Mouse (Mus musculus): Measurements from ENCODE around the gene Brwd3.

The Brwd3 gene

GRCm38 (mm10) chrX:108834090-108834774 is at the start of gene Brwd3:
Gene Brwd3 (minus strand): TSS chrX:108834372.
- peak; percentile 78 for DNase-seq

- DNase-seq, result no peak
Observed at GRCm38 (mm10) chrX:108862632-108863031, 28.5 kb upstream of the Brwd3 start.

GRCm38 (mm10) chrX:108842705-108843104 is 8.5 kb upstream of the Brwd3 start:
- DNase-seq, result no peak

GRCm38 (mm10) chrX:108836416-108836815 is 2.2 kb upstream of the Brwd3 start:
- no peak for DNase-seq

- DNase-seq, result no peak
Observed at GRCm38 (mm10) chrX:108835233-108835632, 1.1 kb upstream of the Brwd3 start.

GRCm38 (mm10) chrX:108833381-108834020 is 671 bp downstream of the Brwd3 start:
- peak; percentile 1 for DNase-seq

- peak; percentile 81 for DNase-seq
Observed at GRCm38 (mm10) chrX:108832674-108833189, 1.4 kb downstream of the Brwd3 start.

GRCm38 (mm10) chrX:108831231-108831630 is 2.9 kb downstream of the Brwd3 start:
- no peak for DNase-seq

- DNase-seq, result peak; percentile 8
Observed at GRCm38 (mm10) chrX:108828111-108828510, 6.1 kb downstream of the Brwd3 start.

- no peak for DNase-seq
Observed at GRCm38 (mm10) chrX:108797268-108797667, 36.9 kb downstream of the Brwd3 start.

- DNase-seq, result no peak
Observed at GRCm38 (mm10) chrX:108783724-108784123, 50.4 kb downstream of the Brwd3 start.

GRCm38 (mm10) chrX:108731755-108732154 is 102.4 kb downstream of the Brwd3 start:
- no peak for DNase-seq

GRCm38 (mm10) chrX:108729564-108729963 is 104.6 kb downstream of the Brwd3 start:
- DNase-seq, result no peak

GRCm38 (mm10) chrX:108729068-108729467 is 105.1 kb downstream of the Brwd3 start:
- peak; percentile 9 for DNase-seq

GRCm38 (mm10) chrX:108728334-108728733 is 105.8 kb downstream of the Brwd3 start:
- DNase-seq, result no peak

GRCm38 (mm10) chrX:108724241-108724640 is 109.9 kb downstream of the Brwd3 start:
- no peak for DNase-seq

GRCm38 (mm10) chrX:108722447-108722846 is 111.7 kb downstream of the Brwd3 start:
- no peak for DNase-seq

GRCm38 (mm10) chrX:108704312-108704711 is 129.9 kb downstream of the Brwd3 start:
- no peak for DNase-seq

All from lung, postnatal 14 days (tissue).